Mouse (Mus musculus): ENCODE data around the gene Clasrp.

The Clasrp gene

GRCm38 (mm10) chr7:19532240-19532639 is 72.0 kb downstream of the Clasrp start:
- DNase-seq (ENCODE audit: low spot score) = no peak

GRCm38 (mm10) chr7:19531077-19531476 is 73.2 kb downstream of the Clasrp start:
- DNase-seq (ENCODE audit: low spot score) = no peak
